Mouse (Mus musculus): ENCODE measurements at regions not wholly inside any gene's neighbourhood (a gene's known extent, or its start where the extent isn't known, plus 50 kb on each side); places are given as distances from the start of the nearest gene placed in this dataset.
"Not testable (repeated sequence)": the region's sequence is repeated elsewhere in the genome, so short reads cannot be mapped to it uniquely, and the experiment has no call there.

DNA sequence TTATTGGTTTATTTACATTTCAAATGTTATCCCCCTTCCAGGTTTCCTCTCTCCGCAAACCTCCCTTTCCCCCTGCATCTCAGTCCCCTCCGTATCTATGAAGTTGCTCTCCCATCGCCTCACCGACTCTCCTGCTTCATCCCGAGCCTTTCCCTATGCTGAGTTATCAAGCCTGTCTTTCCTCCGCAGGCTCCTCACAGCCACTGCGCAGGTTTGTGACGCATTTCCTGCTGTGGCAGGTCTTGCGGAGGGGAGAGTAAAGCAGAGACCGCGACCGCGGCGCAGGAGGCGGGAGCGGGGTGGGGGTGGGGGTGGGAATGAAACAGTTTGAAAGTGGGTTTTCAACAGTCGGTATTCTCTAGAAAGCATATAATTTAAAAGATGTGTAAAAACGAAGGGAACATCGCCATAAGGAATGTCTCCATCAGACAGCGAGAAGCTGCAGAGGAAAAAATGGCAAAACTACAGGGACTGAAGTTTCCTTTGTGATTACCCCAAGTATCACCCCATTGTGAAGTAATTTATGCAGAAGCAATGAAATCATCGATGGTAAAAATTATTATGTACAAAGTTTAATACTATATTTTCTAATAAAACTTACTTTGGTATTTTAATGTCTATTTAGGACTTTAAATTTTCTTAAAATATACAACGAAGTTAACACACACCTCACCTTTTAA is 104.3 kb upstream of the Snrpn start:
- TF ChIP-seq GATA1 (IDR thresholded peaks at IDR 0.05; ENCODE audit: borderline replicate concordance, low read length); FLI1 (IDR thresholded peaks at IDR 0.05; ENCODE audit: low read length): not testable (repeated sequence)
